18 mouse cellular contexts compared by ENCODE assay signal in the genomic region with DNA sequence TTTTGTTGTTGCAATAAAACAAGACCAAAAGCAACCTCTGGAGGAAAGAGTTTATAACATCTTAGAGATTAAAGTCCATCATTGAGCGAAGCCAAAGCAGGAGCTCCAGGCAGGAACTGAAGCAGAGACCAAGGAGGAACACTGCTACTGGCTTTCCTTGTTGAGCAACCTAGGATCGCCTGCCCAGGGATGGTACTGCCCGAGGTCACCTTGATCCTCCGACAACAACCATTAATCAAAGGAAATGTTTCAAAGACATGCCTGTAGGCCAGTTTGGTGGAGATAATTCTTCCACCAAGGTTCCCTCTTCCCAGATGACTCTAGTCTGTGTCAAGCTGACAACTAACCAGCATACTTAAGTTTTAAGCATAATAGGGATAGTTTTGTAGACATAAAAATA.
"Had no signal": no experiment of that assay in that cellular context is flagged by ENCODE, and none has a peak within 500 bp of the region (broad histone marks: within the 10 kb centered on the region; RNA-seq: fewer than 3 reads in every experiment).

No protein-coding gene starts in this region.

- H3K4me3 ChIP-seq: limb, embryonic 12.5 days; limb, embryonic 15.5 days; midbrain, embryonic 12.5 days; midbrain, embryonic 15.5 days; myocyte; neural tube, embryonic 13.5 days had no signal

- H3K4me2 ChIP-seq: limb, embryonic 12.5 days; limb, embryonic 15.5 days; liver, embryonic 11.5 days; lung, embryonic 14.5 days; midbrain, embryonic 12.5 days; midbrain, embryonic 15.5 days; neural tube, embryonic 13.5 days had no signal

- H3K27me3 ChIP-seq: limb, embryonic 12.5 days; limb, embryonic 15.5 days; midbrain, embryonic 12.5 days; midbrain, embryonic 15.5 days; neural tube, embryonic 13.5 days had no signal

- DNase-seq: kidney, postnatal 14 days; kidney, postnatal 4 days; left cerebral cortex, postnatal 4 days; liver, postnatal 0 days; lung, embryonic 14.5 days; retina, postnatal 1 day; right cerebral cortex, postnatal 25 days; thymus, postnatal 25 days had no signal

- H3K27ac ChIP-seq: limb, embryonic 12.5 days; limb, embryonic 15.5 days; liver, embryonic 14.5 days; macrophage; midbrain, embryonic 12.5 days; midbrain, embryonic 15.5 days; neural tube, embryonic 13.5 days had no signal

- H3K4me1 ChIP-seq: limb, embryonic 12.5 days; midbrain, embryonic 15.5 days; neural tube, embryonic 13.5 days had no signal

- H3K9me3 ChIP-seq: limb, embryonic 12.5 days; limb, embryonic 15.5 days; midbrain, embryonic 12.5 days; midbrain, embryonic 15.5 days; neural tube, embryonic 13.5 days had no signal

- H3K9ac ChIP-seq: limb, embryonic 12.5 days; limb, embryonic 15.5 days; liver, embryonic 14.5 days; liver, postnatal 0 days; lung, embryonic 14.5 days; midbrain, embryonic 12.5 days; midbrain, embryonic 15.5 days; neural tube, embryonic 13.5 days had no signal

- ATAC-seq: liver, postnatal 0 days; lung, postnatal 0 days; midbrain, embryonic 15.5 days had no signal

- H3K36me3 ChIP-seq: limb, embryonic 12.5 days; limb, embryonic 15.5 days; midbrain, embryonic 12.5 days; midbrain, embryonic 15.5 days; neural tube, embryonic 13.5 days had no signal
